Mouse (Mus musculus) neural tube, embryonic 15.5 days (tissue): Measurements from ENCODE around the gene Prl3a1. TPM values are rescaled to one million over a fixed set of nuclear protein-coding genes. Genes with fewer than 3 reads are reported as not detected.

Experiments
- ATAC-seq: fragments of 200-750 bp; cut with Nextera tagmentation; 2 replicates; pipeline ENCODE4 v1.8.0; 2017; ENCODE audit warnings: mild to moderate bottlenecking, moderate TSS enrichment, moderate library complexity; ENCODE audit not compliant: low FRiP score
- H3K27ac ChIP-seq: fragments of 300-500 bp; sonication (generic); replicated peaks from 2 replicates; pipeline ENCODE4 v1.5.1; 2015; ENCODE audit warnings: mild to moderate bottlenecking, inconsistent platforms
- H3K27me3 ChIP-seq: fragments of 300-500 bp; sonication (generic); replicated peaks from 2 replicates; pipeline ENCODE4 v1.6.1; 2015; ENCODE audit warnings: inconsistent platforms
- H3K36me3 ChIP-seq: fragments of 300-500 bp; sonication (generic); 2 replicates; pipeline ENCODE4 v1.6.1; 2015; ENCODE audit warnings: inconsistent platforms
- H3K4me1 ChIP-seq: fragments of 300-500 bp; sonication (generic); 2 replicates; pipeline ENCODE4 v1.6.1; 2015; ENCODE audit warnings: inconsistent platforms
- H3K4me2 ChIP-seq: fragments of 300-500 bp; sonication (generic); 2 replicates; pipeline ENCODE4 v1.6.1; 2015; ENCODE audit warnings: inconsistent platforms, mild to moderate bottlenecking, moderate library complexity
- H3K4me3 ChIP-seq: fragments of 300-500 bp; sonication (generic); replicated peaks from 2 replicates; pipeline ENCODE4 v1.5.1; 2015; ENCODE audit warnings: mild to moderate bottlenecking, inconsistent platforms
- H3K9ac ChIP-seq: fragments of 300-500 bp; sonication (generic); replicated peaks from 2 replicates; pipeline ENCODE4 v1.6.1; 2015; ENCODE audit warnings: mild to moderate bottlenecking, inconsistent platforms
- H3K9me3 ChIP-seq: fragments of 300-500 bp; sonication (generic); replicated peaks from 2 replicates; pipeline ENCODE4 v1.6.1; 2016; ENCODE audit warnings: inconsistent platforms
- WGBS: fragments of 180-500 bp; shearing (Covaris S2); methylation state at CpG from one replicate; pipeline ENCODE4 v1.1.7; 2015; ENCODE audit warnings: mixed read lengths; 5-methylcytosine and 5-hydroxymethylcytosine counted together
- polyA plus RNA-seq: library from polyadenylated mRNA; unstranded; fragments of >200 nt; fragmentation: Nextera tagmentation; extraction: Ambion mirVana; gene quantifications from 2 replicates; pipeline ENCODE4 v1.2.1, GENCODE M21; 2015

Prl3a1 gene
- not detected in 2 replicates for polyA plus RNA-seq

- WGBS: 90% methylated on average over 4 of the region's 4 CpGs
Measured at GRCm38 (mm10) chr13:27259136-27259535, at the start of gene Prl3a1. TSS of gene Prl3a1 (plus strand) at chr13:27259436.

GRCm38 (mm10) chr13:27241547-27241946 is 17.7 kb upstream of the Prl3a1 start, which contains the start of gene Prl3b1:
TSS of gene Prl3b1 (plus strand) at chr13:27241847.
- 100% methylated on average over 1 of the region's 1 CpGs for WGBS

More at GRCm38 (mm10) chr13:27259136-27259535, at the start of gene Prl3a1:
- Histone ChIP-seq H3K4me1 (no peaks in the 10 kb centered on the region), H3K4me2 (no peak within 1 kb of the TSS), H3K9me3 (no peaks in the 10 kb centered on the region), H3K27ac (no peak within 1 kb of the TSS), H3K4me3 (no peak within 1 kb of the TSS), H3K27me3 (no peaks in the 10 kb centered on the region), H3K9ac (no peak within 1 kb of the TSS), H3K36me3 (no peaks in the 10 kb centered on the region)
- ATAC-seq: no peak

GRCm38 (mm10) chr13:27312334-27313225 is 53.3 kb downstream of the Prl3a1 start, which contains the start of gene Prl6a1:
TSS of gene Prl6a1 (plus strand) at chr13:27312627.
- H3K9ac ChIP-seq: no peak within 1 kb of the TSS
- no peaks in the 10 kb centered on the region for H3K36me3 ChIP-seq
- no peak within 1 kb of the TSS for H3K4me3 ChIP-seq
- H3K27ac ChIP-seq: no peak within 1 kb of the TSS
- WGBS: 75% methylated on average over 7 of the region's 7 CpGs
- no peaks in the 10 kb centered on the region for H3K4me1 ChIP-seq
- H3K9me3 ChIP-seq: no peaks in the 10 kb centered on the region
- no peak for ATAC-seq
- H3K27me3 ChIP-seq: no peaks in the 10 kb centered on the region
- H3K4me2 ChIP-seq: no peak within 1 kb of the TSS

More at GRCm38 (mm10) chr13:27241547-27241946, 17.7 kb upstream of the Prl3a1 start, which contains the start of gene Prl3b1:
- Histone ChIP-seq H3K9me3 (no peaks in the 10 kb centered on the region), H3K4me3 (no peak within 1 kb of the TSS), H3K27ac (no peak within 1 kb of the TSS), H3K4me2 (no peak within 1 kb of the TSS), H3K27me3 (no peaks in the 10 kb centered on the region), H3K36me3 (no peaks in the 10 kb centered on the region), H3K4me1 (no peaks in the 10 kb centered on the region), H3K9ac (no peak within 1 kb of the TSS)
- no peak for ATAC-seq

Other genes with a start within 250 kb of the Prl3a1 start
- gene Prl, start 201.9 kb upstream of the Prl3a1 start, polyA plus RNA-seq: not detected in 2 replicates
- gene Prl3d1, start 165.2 kb upstream of the Prl3a1 start, polyA plus RNA-seq: not detected in 2 replicates
- gene Prl3d2, start 137.7 kb upstream of the Prl3a1 start, polyA plus RNA-seq: not detected in 2 replicates
- not detected in 2 replicates for gene Prl3d3, start 102.6 kb upstream of the Prl3a1 start, polyA plus RNA-seq
- not detected in 2 replicates for gene Prl3c1, start 62.8 kb upstream of the Prl3a1 start, polyA plus RNA-seq
- gene Prl3b1, start 17.6 kb upstream of the Prl3a1 start, polyA plus RNA-seq: not detected in 2 replicates
- not detected in 2 replicates for gene Prl6a1, start 53.2 kb downstream of the Prl3a1 start, polyA plus RNA-seq
- gene Prl8a2, start 86.2 kb downstream of the Prl3a1 start, polyA plus RNA-seq: not detected in 2 replicates
- gene Prl2b1, start 131.4 kb downstream of the Prl3a1 start, polyA plus RNA-seq: not detected in 2 replicates
- gene Prl8a6, start 179.3 kb downstream of the Prl3a1 start, polyA plus RNA-seq: not detected in 2 replicates